Mouse (Mus musculus) ovary, postnatal 14 days (tissue): ENCODE measurements around the gene Sap30l.
A peak's percentile ranks its signal among the peaks of the same experiment; 100 is the strongest.
"Not testable (repeated sequence)": the region's sequence is repeated elsewhere in the genome, so short reads cannot be mapped to it uniquely, and the experiment has no call there.

Source experiments
- DNase-seq: peaks from one replicate; pipeline ENCODE4 v3.0.0; 2022; ENCODE audit warnings: low spot score

Sap30l gene

DNA sequence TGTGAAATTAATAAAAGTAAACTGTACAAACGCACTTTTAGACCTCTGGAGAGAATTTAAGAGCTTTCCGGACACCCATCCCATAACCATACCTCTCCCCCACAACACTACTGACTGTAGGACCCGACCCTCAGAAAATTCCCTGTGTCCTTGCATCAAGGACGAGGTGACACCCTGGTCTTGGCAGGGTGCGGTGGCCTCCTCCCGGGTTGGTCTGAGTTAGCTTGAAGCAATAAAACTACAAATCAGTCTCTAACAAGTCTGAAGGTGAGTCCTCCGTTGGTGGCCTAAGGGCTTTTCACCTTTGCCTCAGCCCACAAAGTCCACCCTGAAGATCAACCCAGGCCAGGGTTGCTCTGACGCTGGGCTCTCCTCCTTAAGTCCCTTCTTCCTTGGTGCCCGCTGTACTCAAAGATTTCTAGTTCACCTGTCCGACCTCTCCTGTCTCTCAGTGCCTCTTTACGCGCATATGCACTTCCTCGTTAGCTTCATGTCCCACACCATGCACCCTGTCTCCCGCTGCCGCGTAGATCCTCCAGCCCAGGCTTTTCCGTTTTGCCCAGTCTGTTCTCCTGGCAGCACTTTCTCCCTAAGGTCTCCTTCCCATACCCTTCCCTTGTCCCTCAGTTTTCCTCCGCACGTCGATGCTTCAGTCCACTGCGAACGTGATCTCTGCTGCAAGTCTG, 1.0 kb upstream of the Sap30l start:
- no peak for DNase-seq

- DNase-seq: peak; percentile 63
These were observed 501 bp downstream of the Sap30l start for GRCm38 (mm10) chr11:57801766-57802510.

DNA sequence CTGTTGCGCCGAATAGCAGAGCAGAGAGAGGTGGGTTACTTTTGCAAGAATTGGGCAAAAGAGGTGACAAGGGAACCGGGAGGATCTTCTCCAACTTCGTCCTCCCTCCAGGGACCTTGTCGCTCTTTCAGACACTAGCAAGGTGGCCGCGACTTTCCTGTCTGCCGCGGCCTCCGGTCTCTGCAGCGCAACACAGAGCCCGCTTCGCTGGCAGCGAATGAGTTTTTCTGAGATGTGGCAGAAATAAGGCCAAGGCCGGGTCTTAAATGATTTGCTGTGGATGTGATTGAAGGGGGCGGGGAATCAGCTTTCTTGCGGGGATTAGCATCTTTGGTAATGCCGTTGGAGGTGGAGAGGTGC, 1.1 kb downstream of the Sap30l start:
- no peak for DNase-seq

DNA sequence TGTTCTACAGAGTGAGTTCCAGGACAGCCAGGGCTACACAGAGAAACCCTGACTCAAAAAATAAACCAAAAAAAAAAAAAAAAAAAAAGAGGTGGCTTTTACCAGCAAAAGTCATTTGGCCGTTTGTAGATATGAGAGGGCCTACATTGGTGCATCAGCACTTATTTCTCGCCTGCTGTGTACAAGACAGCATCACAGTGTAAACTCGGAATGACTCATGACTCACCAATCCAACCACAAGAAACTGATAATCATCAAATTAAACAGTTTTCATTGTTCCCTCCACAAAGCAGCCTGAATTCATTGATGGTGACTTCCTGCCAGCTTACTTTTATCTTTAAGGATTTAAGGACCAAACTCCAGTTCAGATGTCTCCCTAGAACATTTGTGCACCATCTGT, 3.6 kb downstream of the Sap30l start:
- no peak for DNase-seq

- no peak for DNase-seq
These were observed 7.7 kb downstream of the Sap30l start for GRCm38 (mm10) chr11:57809017-57809731.

DNA sequence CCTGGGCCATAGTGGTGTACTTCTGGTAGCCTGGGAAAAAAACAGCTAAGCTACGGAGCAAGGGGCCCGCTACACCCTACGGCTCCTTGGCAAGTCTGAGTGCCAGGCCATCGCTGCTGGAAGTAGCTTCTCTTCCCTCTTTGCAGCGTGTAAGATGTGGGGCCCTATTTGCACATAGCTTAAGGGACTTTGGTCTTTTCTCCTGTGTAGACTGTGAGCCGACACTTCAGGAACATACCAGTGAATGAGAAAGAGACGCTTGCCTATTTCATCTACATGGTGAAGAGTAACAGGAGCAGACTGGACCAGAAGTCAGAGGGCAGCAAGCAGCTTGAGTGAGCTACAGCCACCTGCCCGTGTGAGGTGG, 8.3 kb downstream of the Sap30l start:
- no peak for DNase-seq

DNA sequence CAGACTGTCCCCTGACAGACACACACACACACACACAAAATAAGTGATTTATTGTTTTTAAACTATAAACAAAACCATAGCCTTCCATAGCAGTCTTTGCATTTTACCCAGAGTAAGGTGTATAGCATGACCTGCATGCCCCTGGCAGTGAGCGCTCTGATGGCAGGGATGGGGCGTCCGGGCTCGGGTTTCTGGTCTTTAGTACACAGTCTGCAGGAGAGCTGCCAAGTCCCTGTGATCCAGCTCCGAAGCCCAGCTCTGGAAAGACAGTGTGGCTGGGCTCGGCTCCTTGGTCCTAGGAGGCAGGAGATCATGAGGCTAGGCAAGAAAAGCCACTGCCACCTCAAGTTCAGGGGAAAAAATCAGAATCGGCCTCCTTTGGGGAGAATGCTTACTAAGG, 9.6 kb downstream of the Sap30l start:
- no peak for DNase-seq

DNA sequence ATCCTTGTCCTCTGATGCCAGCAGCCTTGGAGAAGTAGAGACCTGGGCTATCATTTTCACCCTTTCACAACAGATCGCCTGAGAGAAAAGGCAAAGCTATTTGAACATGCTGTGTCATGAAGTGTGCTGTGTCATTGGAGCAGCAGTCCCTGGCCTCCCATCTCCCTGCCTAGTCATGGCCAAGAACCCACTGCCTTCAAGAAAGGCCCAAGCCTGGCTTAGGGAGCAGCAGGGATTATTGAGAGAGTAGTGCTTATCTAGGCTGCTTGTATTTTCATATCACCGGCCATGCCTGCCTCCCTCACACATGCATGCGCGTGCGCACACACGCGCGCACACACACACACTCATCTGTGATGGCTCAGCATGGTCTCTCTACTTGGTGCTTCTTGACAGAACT, 10.8 kb downstream of the Sap30l start:
- no peak for DNase-seq

- no peak for DNase-seq
These were observed 12.2 kb downstream of the Sap30l start for GRCm38 (mm10) chr11:57813641-57814040.

DNA sequence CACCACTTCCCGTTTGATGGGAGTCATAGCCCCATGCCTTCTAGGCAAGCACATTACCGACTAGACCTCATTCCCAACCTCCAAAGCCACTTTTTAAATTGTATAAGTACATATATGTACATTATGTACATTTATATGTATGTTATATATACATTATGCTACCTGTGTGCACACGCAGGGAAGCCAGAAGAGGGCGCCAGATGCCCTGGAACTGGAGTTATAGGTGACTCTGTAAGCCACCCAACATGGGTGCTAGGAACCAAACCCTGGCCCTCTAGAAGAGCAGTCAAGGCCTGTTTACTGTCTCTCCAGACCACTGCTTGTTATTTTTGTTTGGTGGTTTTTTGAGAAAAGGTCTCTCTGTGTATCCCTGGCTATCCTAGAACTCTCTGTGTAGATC, 16.8 kb downstream of the Sap30l start:
- DNase-seq: no peak

DNA sequence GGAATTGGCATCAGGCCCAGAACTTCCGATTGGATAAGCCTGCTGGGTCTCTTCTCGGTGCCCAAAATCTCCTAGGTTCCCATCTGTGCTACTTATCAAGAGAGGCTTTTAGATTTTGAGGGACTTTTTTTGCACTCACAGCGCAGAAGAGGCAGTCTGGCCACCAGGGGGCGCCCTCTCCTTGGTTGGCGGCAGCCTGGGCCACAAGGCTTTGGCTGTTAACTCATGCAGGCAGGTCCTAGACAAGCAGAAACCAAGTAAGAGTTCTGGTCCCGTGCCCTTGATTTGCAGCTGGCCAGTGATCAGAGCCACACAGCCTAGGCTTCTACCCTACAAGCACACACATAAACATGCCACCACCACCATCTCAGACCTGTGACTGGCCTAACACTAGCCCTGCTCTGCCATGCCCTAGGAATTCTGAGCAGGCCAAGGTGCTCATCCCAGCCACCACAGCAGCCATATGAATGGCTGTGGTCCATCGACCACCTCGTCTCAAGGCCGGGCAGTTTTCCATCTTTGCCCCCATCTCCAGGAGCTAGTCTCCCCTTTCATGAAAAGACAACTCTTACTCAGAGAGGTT, 18.7 kb downstream of the Sap30l start:
- peak; percentile 82 for DNase-seq

- DNase-seq: not testable (repeated sequence)
These were observed 21.7 kb downstream of the Sap30l start for GRCm38 (mm10) chr11:57823159-57823558.

- DNase-seq: no peak
These were observed 22.3 kb downstream of the Sap30l start for GRCm38 (mm10) chr11:57823714-57824113.

DNA sequence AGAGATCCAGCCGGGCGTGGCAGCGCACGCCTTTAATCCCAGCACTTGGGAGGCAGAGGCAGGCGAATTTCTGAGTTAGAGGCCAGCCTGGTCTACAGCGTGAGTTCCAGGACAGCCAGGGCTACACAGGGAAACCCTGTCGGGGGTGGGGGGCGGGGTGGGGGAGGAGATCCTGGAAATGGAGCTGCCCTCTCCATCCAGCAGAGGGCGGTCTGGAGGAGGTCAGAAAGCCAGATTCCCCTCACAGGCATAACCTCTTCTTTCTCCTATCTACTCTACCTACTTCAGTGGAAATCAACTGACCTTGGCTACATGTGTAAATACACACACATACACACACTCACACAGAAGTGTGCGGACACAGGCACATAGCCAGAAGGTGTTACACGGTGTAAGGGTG, 23.8 kb downstream of the Sap30l start:
- not testable (repeated sequence) for DNase-seq

DNA sequence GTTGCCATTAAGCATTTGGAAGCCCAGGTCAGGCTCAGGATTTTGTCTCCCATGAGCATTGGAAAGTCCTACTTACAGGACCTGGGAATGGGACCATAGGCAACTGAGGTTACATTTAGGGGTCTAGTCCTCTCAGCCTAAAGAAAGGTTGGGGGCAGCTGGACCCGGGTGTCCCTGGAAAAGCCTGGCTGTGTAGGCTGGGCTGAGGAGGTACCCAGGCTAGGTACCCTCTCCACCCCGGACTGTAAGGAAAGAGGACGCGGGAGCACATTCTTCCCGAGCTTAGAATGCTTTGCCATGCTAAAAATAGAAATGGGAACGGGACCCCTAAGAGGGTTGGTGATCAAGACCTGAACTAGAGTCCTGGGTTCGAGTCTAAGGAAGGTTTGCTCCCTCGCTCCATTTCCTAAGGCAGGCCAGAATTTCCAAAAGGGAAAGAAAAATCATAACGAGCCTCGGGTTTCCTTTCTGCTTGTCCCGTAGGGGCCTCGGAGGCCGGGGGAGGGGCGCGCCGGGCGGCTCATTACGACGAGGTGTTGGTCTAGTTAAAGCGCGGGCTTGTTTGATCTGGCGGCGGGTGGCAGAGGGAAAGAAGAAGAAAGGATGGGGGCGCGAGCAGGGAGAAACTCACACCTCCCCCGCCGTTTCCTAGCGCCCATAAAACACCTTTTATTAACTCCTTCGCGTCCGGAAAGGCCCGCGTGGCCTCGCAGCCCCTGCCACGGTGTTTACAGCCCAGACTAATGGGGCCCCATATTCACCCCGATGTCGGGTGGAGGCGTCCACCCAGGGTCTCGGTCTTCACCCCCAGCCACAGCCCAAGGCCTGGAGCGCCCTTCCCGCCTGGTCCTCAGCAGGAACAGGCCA, 25.8 kb downstream of the Sap30l start:
- no peak for DNase-seq

- no peak for DNase-seq
These were observed 26.6 kb downstream of the Sap30l start for GRCm38 (mm10) chr11:57827915-57828545.

DNA sequence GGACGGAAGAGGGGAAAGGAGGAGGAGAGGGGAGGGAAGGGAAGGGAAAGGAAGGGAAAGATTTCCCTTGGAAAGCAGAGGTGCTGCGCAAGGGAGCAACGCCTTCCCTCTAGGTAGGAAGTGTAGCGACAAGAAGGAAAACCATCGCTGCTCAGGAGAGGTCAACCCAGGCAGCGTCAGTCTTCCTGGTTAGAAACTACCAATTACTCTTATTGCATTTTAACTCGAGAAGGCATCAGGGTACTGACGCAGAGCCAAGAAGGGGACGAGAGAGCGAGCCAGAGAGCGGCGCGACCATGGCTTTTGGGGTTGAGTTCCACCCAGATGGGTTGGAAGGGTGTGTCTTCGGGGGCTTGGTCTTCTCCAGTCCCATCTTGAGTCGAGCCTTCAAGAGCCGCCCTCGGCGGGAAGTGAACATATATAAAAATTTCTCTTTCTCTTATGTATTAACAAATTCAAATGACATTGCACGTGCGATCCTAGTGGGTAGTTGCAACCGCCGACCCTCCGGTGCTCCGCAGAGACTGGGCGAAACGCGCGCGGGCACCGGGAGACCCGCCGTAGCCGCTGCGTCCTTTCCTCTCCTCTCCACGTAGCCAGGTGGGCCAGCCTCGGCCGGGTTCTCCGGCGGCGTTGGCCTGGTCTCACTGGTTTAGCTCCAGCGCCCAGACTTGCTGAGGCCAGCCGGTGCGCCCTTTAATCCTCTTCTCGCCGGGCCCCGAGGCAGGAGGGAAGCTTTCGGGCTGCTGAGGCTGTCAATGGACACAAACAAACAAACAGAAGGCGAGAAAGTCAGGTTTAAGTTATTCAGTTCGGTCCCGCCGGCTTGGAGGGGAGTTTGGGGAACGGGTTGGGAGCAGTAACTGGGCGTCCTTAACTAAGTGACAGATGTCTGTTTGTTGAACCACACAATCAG, 27.8 kb downstream of the Sap30l start:
- DNase-seq: no peak

- DNase-seq: no peak
These were observed 28.7 kb downstream of the Sap30l start for GRCm38 (mm10) chr11:57829871-57830775.

DNA sequence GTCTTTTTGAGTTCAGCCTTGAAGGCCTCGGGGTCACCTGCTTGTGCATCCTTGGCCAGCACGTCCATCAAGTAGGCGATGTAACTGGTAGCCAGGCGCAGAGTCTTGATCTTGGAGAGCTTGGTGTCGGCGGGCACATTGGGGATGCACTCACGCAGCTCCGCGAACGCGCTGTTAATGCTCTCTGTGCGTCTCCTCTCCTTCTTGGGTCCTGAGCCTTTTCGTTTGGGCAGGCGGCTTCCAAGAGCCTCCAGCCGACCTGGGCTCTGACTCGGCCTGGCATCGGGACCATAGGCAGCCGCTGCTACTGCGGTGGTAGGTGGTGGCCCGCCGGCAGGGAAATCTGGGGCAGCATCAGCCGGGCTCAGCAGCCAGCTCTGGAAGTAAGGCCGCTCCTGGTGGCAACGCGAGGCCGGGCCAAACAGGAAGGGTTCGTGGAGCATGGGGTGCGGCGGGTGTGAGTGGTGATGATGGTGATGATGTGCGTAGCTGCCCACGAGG, 29.9 kb downstream of the Sap30l start:
- no peak for DNase-seq
